8 mouse cellular contexts compared by ENCODE assay signal in genomic region chr10:96751580-96752264, GRCm38 (mm10).
DNase-seq lines count a peak whose midpoint lies in the region; ATAC-seq and TF ChIP-seq lines count a peak whose summit lies in the region.

No protein-coding gene starts in this region.

- TF ChIP-seq POLR2A in olfactory bulb, adult 2 months (IDR thresholded peaks at IDR 0.05; ENCODE audit: insufficient read depth, low read depth, low read length): no peak

- 14% methylated on average over 12 of the region's 12 CpGs for WGBS in forebrain, postnatal 0 days
- 11% methylated on average over 12 of the region's 12 CpGs for WGBS in lung, embryonic 14.5 days
- WGBS in olfactory bulb, adult 2 months: 5% methylated on average over 12 of the region's 12 CpGs

- ATAC-seq in CD4-positive, CD25-positive, alpha-beta regulatory T cell, adult 4 months: peak; percentile 92
- ATAC-seq in forebrain, postnatal 0 days: peak; percentile 66
- peak; percentile 94 for ATAC-seq in lung, embryonic 14.5 days (ENCODE audit: insufficient read depth)

- H3K36me3 ChIP-seq in forebrain, postnatal 0 days (ENCODE audit: insufficient read depth): no peaks in the 10 kb centered on the region
- no peaks in the 10 kb centered on the region for H3K36me3 ChIP-seq in lung, embryonic 14.5 days (ENCODE audit: insufficient read depth)

- H3K4me2 ChIP-seq in forebrain, postnatal 0 days (ENCODE audit: low read depth): peak overlapping the region; percentile 30
- H3K4me2 ChIP-seq in lung, embryonic 14.5 days: peak overlapping the region; percentile 52

- H3K9me3 ChIP-seq in forebrain, postnatal 0 days (ENCODE audit: low read length): no peaks in the 10 kb centered on the region
- no peaks in the 10 kb centered on the region for H3K9me3 ChIP-seq in lung, embryonic 14.5 days (ENCODE audit: low read depth, low read length)

- peaks cover 10% of the 10 kb centered on the region; the same call in 1 of the 2 replicates for H3K4me1 ChIP-seq in forebrain, postnatal 0 days (ENCODE audit: insufficient read depth)
- peaks cover 8% of the 10 kb centered on the region; the same call in 1 of the 2 replicates for H3K4me1 ChIP-seq in lung, embryonic 14.5 days (ENCODE audit: insufficient read depth)
- peaks cover 12% of the 10 kb centered on the region for H3K4me1 ChIP-seq in olfactory bulb, adult 2 months (ENCODE audit: control insufficient read depth, insufficient read depth, low read length)

- H3K9ac ChIP-seq in forebrain, postnatal 0 days: no peak overlapping the region
- peak overlapping the region; percentile 30; the same call in 1 of the 2 replicates for H3K9ac ChIP-seq in lung, embryonic 14.5 days

- no peak overlapping the region for H3K4me3 ChIP-seq in forebrain, postnatal 0 days (ENCODE audit: low read depth, low read length)
- peak overlapping the region; percentile 38 for H3K4me3 ChIP-seq in layer of hippocampus, adult 2 months
- H3K4me3 ChIP-seq in lung, embryonic 14.5 days (ENCODE audit: low read depth, low read length): peak overlapping the region; percentile 11; the same call in 1 of the 2 replicates
- no peak overlapping the region for H3K4me3 ChIP-seq in olfactory bulb, adult 2 months (ENCODE audit: insufficient read depth, low read depth, low read length)

- DNase-seq in cerebellum, adult 11 months: peak; percentile 61
- DNase-seq in forebrain, postnatal 0 days: peak; percentile 67
- DNase-seq in heart, postnatal 36 days: peak; percentile 90 to 92
- DNase-seq in layer of hippocampus, adult 2 months (ENCODE audit: low spot score in 2 of 2): peak; percentile 34 to 47
- peak; percentile 91 for DNase-seq in lung, embryonic 14.5 days
- peak; percentile 50 for DNase-seq in thymus, postnatal 0 days (ENCODE audit: low spot score)

- H3K27me3 ChIP-seq in forebrain, postnatal 0 days (ENCODE audit: insufficient read depth, low read length): no peaks in the 10 kb centered on the region
- H3K27me3 ChIP-seq in lung, embryonic 14.5 days (ENCODE audit: insufficient read depth, low read length): no peaks in the 10 kb centered on the region

- TF ChIP-seq CTCF in forebrain, postnatal 0 days (IDR thresholded peaks at IDR 0.05; ENCODE audit: low read depth): no peak
- TF ChIP-seq CTCF in layer of hippocampus, adult 2 months (conservative IDR thresholded peaks at IDR 0.05): no peak
- TF ChIP-seq CTCF in lung, embryonic 14.5 days (IDR thresholded peaks at IDR 0.05; ENCODE audit: low read depth): no peak
- no peak for TF ChIP-seq CTCF in olfactory bulb, adult 2 months (IDR thresholded peaks at IDR 0.05; ENCODE audit: insufficient read depth, low read depth, low read length)

- peak overlapping the region; percentile 11; the same call in 1 of the 2 replicates for H3K27ac ChIP-seq in forebrain, postnatal 0 days (ENCODE audit: low read depth, low read length)
- H3K27ac ChIP-seq in layer of hippocampus, adult 2 months: peak overlapping the region; percentile 14; the same call in 1 of the 2 replicates
- peak overlapping the region; percentile 58 for H3K27ac ChIP-seq in lung, embryonic 14.5 days (ENCODE audit: low read depth)
- H3K27ac ChIP-seq in olfactory bulb, adult 2 months (ENCODE audit: insufficient read depth, low read depth, low read length): peak overlapping the region; percentile 47

- intact Hi-C loops in heart, postnatal 36 days (cut with DNase I): loop anchor here (2.0 to 10.0 kb wide), 4 partner anchors 135 to 561 kb away; partner anchors contain the start of gene Btg1

Comparison
In these comparisons a context has a peak if more than half of its experiments do, and no peak if none do; other contexts are left out.
1. DNase-seq: peak in every context shown above with its lines; median percentile 91 in heart, postnatal 36 days; 91 in lung, embryonic 14.5 days; 67 in forebrain, postnatal 0 days; 61 in cerebellum, adult 11 months; 50 in thymus, postnatal 0 days; 40 in layer of hippocampus, adult 2 months.
2. H3K4me3 ChIP-seq: peak in layer of hippocampus, adult 2 months (single experiment) and lung, embryonic 14.5 days (single experiment); none in forebrain, postnatal 0 days (single experiment) and olfactory bulb, adult 2 months (single experiment).
3. Peak in every context shown above with its lines, with median percentiles within 50 percentile points of each other: ATAC-seq and H3K27ac ChIP-seq.